Mouse (Mus musculus) neural tube, embryonic 10.5 days (tissue): ENCODE results near the gene Ugt1a2.

Experiments used
- DNase-seq: peaks from one replicate; pipeline ENCODE4 v3.0.0-alpha.2; 2017; ENCODE audit warnings: low spot score; ENCODE audit errors: extremely low spot score

Gene Ugt1a2

DNA sequence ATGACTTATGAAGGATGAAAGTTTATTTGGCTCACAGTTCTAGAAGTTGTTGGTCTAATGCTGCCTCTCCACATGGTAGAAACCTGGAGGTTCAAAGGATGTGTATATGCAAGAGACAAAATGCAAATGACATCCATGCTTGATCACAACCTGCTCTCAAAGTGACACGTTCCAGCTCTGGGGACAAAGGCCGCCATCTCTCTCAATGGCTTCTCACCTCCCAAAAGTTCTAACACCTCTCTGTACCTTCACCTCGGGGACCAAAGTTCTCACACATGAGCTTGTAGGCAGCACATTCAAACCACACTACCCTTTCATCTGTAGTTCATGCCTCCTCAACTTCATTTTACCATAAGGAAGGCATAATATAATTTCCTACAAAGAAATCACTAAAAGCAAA, 17.2 kb downstream of the Ugt1a2 start:
- peak; percentile 14 for DNase-seq

DNA sequence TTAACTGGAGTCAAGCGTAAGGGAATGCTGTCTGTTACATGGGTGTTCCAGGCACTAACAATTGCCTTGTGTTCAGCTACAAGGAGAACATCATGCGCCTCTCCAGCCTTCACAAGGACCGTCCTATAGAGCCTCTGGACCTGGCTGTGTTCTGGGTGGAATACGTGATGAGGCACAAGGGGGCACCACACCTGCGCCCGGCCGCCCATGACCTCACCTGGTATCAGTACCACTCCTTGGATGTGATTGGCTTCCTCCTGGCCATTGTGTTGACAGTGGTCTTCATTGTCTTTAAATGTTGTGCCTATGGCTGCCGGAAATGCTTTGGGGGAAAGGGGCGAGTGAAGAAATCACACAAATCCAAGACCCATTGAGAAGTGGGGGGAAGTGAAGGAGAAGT, 17.6 kb downstream of the Ugt1a2 start:
- peak; percentile 19 for DNase-seq

DNA sequence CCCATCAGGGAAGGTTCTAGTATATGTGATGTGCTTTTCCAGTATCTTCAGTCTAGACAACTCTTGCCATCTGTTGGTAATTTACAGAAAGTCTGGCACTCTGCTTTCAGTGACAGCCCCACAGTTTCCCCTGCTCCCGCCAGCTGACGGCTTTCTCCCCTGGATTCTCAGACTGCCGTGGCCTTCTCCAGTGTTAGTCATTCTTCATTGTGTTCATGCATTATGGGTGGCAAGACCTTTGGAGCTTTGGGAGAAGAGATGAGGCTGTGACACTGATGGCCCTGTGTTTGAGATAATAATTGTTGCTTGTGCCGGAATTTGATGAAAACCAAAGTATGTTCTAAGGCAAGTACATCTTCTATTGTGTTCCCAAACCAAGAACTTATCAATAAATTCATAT, 18.2 kb downstream of the Ugt1a2 start:
- peak; percentile 14 for DNase-seq

DNA sequence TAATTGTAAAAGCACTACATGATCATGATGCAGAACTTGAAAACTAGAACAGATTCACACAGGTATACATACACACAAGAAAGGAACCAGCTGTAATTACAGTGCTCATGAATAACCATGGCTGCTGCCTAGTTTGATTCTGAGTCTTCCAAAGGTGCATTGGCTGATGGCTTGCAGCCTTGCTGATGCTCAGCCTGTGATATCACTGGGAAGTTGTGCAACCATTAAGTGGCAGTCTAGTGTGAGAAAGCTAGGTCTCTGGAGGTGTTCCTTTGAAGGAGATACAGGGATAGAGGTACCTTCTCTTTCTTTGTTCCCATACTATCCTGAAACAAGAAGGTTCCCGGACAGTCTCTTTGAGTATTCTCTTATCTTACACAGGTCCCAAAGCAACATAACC, 18.7 kb downstream of the Ugt1a2 start:
- no peak for DNase-seq

GRCm38 (mm10) chr1:88220336-88220735, 19.9 kb downstream of the Ugt1a2 start:
- peak; percentile 17 for DNase-seq

- no peak for DNase-seq
Observed at GRCm38 (mm10) chr1:88222216-88222615, 21.8 kb downstream of the Ugt1a2 start.

- DNase-seq: peak; percentile 17
Observed at GRCm38 (mm10) chr1:88223011-88223515, 22.7 kb downstream of the Ugt1a2 start.

DNA sequence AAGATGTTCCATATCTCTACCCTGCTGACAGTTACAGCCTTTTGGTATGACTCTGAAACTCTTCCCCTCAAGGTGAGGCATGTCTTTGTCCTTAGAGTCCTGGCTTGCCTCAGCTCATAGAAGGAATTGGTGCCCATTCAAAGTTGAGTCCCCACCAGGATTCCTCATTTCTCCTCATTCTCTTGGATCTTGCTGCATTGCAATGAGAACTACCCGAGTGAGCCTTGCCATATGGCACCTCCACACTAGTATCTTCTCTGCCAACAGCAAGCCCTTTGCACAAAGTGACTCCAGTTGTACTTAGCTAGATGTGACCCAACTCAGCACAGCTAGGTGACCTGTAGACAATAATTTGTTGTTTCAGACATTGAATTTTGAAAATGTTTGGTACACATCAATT, 23.2 kb downstream of the Ugt1a2 start:
- DNase-seq: peak; percentile 23

DNA sequence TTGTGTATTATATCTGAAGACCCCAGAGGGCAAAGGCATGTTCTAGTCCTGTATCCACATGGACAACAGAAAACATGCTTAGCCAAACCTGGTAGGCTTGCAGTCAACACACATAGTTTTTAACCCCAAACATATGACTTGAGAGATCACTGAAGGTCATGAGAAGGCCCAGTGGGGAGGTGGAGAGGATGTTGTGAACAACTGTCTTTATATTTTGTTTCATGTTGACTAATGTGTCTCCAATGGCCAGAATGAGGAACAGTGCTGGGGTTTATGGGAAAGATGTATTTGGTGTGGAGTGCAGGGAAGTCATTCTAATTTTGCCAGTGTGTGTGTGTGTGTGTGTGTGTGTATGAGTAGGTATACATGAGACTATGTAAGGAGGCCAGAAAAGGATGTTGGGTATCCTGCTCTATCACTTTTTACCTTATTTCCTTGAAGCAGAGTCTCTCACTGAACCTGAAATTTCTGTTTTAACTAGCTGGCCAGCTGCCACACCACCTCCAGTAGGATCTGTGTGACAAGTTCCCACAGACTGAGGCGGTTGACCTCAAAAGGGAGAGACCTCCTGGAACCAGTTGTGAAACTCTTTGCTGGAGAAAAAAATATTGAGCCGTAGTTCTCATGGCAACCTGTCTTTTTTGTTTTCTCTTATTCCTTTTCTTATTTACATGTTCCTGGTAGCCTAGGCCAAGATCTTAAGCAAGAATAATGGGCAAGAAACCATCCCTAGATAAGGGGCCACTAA, 23.8 kb downstream of the Ugt1a2 start:
- DNase-seq: peak; percentile 14

DNA sequence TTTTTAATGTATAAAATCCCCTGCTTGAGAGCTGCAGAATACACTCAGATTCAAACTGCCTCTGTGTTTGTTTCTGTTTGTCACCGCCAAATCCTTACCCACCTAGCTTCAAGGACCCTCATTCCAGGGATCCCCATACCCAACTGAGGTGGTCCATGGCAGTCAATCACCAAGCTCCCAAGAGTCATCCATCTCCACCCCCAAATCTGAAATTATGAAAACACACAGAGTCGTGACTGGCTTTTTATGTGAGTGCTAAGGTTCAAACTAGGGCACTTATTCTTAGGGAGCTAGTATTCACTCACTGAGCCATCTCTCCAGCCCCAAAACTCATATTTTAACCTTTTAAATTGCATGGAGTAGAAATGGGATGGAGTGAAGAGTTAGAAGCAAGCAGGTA, 24.9 kb downstream of the Ugt1a2 start:
- peak; percentile 10 for DNase-seq

DNA sequence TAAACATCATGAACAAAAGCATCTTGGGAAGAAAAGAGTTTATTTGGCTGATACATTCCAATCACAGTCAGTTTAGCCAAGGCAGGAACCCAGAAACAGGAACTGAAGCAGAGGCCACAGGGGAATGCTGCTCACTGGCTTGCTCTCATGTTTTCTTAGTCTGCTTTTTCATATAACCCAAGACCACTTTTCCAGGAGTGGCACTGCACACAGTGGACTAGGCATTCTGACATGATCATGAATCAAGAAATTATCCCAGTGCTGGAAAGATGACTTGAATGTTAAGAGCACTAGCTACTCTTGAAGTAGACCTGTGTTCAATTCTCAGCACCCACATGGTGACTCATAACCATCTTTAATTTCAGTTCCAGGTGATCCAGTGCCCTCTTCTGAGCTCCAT, 25.3 kb downstream of the Ugt1a2 start:
- DNase-seq: peak; percentile 12

DNA sequence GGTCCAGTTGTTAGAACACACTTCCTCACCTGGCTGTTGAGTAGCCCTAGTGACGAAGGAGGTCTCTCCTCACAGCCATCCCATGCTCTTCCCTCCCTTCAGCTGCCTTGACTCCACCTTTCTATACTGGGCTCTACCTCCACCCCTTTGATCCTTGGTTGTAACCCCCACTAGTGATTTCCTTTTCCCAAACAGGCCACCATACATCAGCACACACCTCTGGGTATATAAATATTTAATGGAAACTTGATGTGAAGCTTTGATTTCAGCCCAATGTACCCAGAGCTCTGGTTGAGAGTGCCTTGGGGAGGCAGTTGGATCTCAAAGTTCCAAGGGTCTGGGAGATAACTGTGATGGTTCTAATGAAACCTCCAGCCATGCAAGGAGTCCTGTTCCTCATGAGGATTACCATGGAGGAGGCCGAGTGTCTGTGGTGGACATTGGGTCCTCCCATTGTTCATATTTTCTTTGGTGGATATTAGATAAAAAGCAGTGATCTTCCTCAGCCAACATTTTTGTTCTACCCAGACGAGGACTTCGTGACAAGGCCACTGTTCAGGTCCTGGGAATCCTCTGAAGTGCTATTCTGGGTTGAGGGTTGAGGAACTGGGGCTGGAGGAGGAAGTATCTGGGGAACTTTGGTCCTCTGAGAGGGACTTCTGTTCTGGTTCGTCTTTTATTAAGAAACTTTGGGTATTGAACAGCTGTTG, 26.4 kb downstream of the Ugt1a2 start, which contains the start of gene Mroh2a:
Gene Mroh2a, plus strand, starts transcription at position 317 of the 710 bp plus-strand sequence.
- no peak for DNase-seq

- DNase-seq: no peak
Observed at GRCm38 (mm10) chr1:88227482-88227881, 27.1 kb downstream of the Ugt1a2 start.

DNA sequence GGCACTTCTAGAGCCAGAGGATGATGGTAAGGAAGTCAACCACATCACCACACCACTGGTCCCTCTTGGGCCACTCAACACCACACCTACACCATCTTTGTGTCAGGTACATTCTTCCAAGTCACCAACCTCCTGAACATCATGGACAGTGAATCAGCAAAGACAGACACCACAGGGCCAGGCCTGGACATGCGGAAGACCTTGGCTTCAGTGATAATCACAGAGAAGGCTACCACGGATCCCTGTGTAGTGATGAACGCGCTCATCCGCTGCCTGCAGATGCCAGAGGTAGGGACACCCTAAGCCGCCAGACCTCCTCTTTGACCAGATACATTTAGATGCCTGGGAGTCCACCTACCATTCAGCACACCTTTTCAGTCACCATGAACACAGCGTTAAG, 27.7 kb downstream of the Ugt1a2 start:
- DNase-seq: no peak

- DNase-seq: no peak
Observed at GRCm38 (mm10) chr1:88229566-88229965, 29.2 kb downstream of the Ugt1a2 start.

DNA sequence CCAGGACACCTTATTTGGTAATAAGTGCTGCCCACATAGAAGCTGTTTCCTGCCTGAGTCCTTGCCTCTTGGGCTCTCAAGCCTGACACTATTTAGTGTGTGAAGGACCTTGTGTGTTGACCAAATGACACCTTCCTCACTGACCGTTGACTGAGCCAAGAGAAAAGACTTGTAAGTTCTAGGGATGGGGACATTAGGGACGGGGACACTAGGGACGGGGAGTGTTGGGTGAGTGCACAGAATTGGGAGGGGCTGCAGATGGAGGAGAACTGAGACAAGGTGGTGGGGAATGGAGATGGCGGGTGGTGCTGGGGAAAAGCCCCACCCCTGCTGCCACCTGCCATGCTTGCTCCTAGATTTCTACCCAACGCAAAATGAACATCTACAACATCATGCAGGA, 29.6 kb downstream of the Ugt1a2 start:
- DNase-seq: no peak

DNA sequence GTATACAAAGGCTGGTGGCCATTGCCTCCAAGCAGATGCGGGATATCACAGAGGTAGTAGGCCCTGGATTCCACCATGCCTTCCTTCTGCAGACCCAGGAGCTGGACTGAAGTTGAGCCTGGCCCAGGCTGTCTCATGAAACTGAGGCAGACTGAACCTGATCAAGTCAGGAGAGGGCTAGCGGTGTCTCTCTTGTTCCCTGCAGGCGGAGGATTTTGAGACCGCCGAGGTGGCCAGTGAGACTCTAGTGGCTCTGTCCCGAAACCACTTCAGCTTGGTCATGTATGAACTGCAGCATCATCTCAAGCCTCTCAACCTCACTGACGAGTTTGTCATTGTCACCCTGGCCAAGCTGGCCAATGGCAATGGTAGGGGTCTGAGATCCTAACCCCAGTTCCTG, 30.0 kb downstream of the Ugt1a2 start:
- no peak for DNase-seq

DNA sequence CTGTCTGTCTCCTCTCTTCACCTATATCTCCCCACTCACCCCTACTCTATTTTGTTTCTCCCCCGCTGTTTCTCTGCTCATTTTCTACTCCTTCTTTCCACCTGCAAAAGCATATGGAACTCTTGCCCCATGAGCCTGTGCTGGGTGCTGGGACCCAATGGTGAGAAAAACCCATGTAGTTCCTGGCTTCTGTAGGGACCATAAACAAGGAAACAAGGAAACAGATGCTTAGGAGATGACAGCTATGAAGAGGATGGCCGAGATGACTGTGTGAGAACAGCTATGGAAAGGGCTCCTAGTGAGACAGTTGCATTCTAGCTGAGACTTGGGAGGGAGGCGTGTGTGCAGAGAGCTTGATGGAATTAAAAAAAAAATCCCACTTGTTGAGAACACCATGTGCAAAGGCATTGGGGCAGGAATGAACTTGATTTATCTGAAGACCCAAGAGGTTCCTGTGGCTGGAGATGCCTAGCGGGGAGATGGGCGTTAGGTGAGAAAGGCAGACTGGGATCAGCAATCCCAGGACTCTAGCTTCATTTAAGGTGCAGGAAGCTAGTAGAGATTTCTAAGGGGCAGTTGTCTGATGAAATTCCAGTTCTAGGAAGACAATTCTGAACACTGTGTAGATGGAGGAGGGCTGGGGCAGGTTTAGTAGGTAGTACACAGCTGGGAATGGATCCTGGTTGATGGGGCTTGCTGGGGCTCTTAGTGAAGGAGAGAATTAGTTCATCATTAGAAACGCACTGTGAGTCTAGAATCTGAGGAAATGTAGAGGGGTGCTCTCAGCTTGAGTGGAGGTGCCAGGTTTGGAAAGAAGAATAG, 30.8 kb downstream of the Ugt1a2 start:
- DNase-seq: no peak

DNA sequence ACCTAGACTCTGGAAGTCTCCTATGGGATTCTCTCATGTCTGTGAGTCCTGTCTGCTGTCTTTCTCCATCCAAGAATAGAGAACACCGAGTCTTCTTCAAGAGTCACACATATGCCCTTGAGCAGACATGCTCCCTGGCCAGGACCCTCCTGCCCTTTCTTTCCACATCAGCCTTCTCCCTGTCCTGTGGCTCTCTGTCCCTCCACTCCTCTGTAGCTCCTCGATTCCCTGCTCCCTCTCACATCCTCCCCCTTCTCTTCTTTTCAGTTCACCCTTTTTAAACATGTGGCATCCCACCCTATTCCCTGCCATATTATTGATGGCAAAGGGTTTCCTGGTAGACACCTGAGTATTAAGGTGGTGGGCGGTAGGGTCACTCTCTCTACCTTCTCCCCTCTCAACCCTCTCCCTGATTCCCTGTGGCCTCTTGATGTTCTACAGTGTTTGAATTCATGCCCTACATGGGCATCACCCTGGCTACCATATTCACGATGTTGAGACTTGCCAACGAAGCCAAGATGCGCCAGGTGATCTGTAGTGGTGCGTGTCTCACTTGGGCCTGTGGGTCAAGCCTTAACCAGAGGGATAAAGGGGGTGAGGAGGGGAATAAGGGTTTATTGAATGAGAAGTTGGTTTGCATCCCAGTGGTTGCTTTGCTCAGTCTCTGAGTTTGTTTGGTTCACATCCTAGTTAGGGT, 31.6 kb downstream of the Ugt1a2 start:
- DNase-seq: no peak

- no peak for DNase-seq
Observed at GRCm38 (mm10) chr1:88232664-88233380, 32.4 kb downstream of the Ugt1a2 start.
